Mouse (Mus musculus) brain, embryonic 14.5 days (tissue): ENCODE results near the gene Ovca2.

Source experiments
- CTCF ChIP-seq: fragments of 200-500 bp; IDR thresholded peaks from 2 replicates; pipeline ENCODE4 v1.5.1; 2012; ENCODE audit warnings: inconsistent platforms, mild to moderate bottlenecking, moderate library complexity, borderline replicate concordance; ENCODE audit not compliant: insufficient read depth, insufficient read length; ENCODE audit errors: extremely low read depth
- POLR2A ChIP-seq: fragments of 200-500 bp; IDR thresholded peaks from 2 replicates; pipeline ENCODE4 v1.6.1; 2012; ENCODE audit warnings: mild to moderate bottlenecking, inconsistent platforms, borderline replicate concordance; ENCODE audit not compliant: poor library complexity, insufficient read depth, insufficient read length, severe bottlenecking; ENCODE audit errors: extremely low read depth

GRCm38 (mm10) chr11:75133391-75133790 lies 45.2 kb downstream of the Ovca2 start:
- TF ChIP-seq CTCF (no peak), POLR2A (no peak)
